Mouse (Mus musculus) WW6 (cell line): ENCODE data around the gene Pigq.

ENCODE experiments used
- DNase-seq: peaks from one replicate; pipeline ENCODE4 v3.0.0-alpha.2; 2013; ENCODE audit warnings: low read depth, low spot score

Gene Pigq

GRCm38 (mm10) chr17:25925348-25925747 is 19.4 kb downstream of the Pigq start:
- DNase-seq: no peak

- no peak for DNase-seq
Observed at GRCm38 (mm10) chr17:25922120-25922519, 22.6 kb downstream of the Pigq start.

- DNase-seq: peak; percentile 99
Observed at GRCm38 (mm10) chr17:25919786-25920642, 24.7 kb downstream of the Pigq start.

- DNase-seq: no peak
Observed at GRCm38 (mm10) chr17:25919144-25919785, 25.5 kb downstream of the Pigq start, which contains the start of gene Rab40c. Gene Rab40c, minus strand, starts transcription at chr17:25919727.

GRCm38 (mm10) chr17:25918037-25918750 is 26.5 kb downstream of the Pigq start:
- DNase-seq: no peak

- no peak for DNase-seq
Observed at GRCm38 (mm10) chr17:25916931-25917647, 27.6 kb downstream of the Pigq start.

GRCm38 (mm10) chr17:25914295-25914694 is 30.4 kb downstream of the Pigq start:
- DNase-seq: no peak

- DNase-seq: no peak
Observed at GRCm38 (mm10) chr17:25913877-25914275, 30.9 kb downstream of the Pigq start.

- DNase-seq: no peak
Observed at GRCm38 (mm10) chr17:25913186-25913876, 31.4 kb downstream of the Pigq start.

GRCm38 (mm10) chr17:25911816-25912215 is 32.9 kb downstream of the Pigq start:
- no peak for DNase-seq

- no peak for DNase-seq
Observed at GRCm38 (mm10) chr17:25907640-25908039, 37.1 kb downstream of the Pigq start.

- DNase-seq: no peak
Observed at GRCm38 (mm10) chr17:25903061-25903460, 41.7 kb downstream of the Pigq start.

GRCm38 (mm10) chr17:25900193-25900592 is 44.5 kb downstream of the Pigq start:
- no peak for DNase-seq

- no peak for DNase-seq
Observed at GRCm38 (mm10) chr17:25895891-25896290, 48.8 kb downstream of the Pigq start.

GRCm38 (mm10) chr17:25895415-25895814 is 49.3 kb downstream of the Pigq start:
- no peak for DNase-seq

GRCm38 (mm10) chr17:25893975-25894617 is 50.6 kb downstream of the Pigq start:
- no peak for DNase-seq

- no peak for DNase-seq
Observed at GRCm38 (mm10) chr17:25888837-25889236, 55.9 kb downstream of the Pigq start.

GRCm38 (mm10) chr17:25887467-25887866 is 57.3 kb downstream of the Pigq start:
- no peak for DNase-seq

GRCm38 (mm10) chr17:25886806-25887205 is 57.9 kb downstream of the Pigq start:
- DNase-seq: no peak

- DNase-seq: no peak
Observed at GRCm38 (mm10) chr17:25885636-25886035, 59.1 kb downstream of the Pigq start.
